Mouse (Mus musculus) limb, embryonic 12.5 days (tissue): ENCODE data around the gene Tm6sf1. TPM values are rescaled to one million over a fixed set of nuclear protein-coding genes. Genes with fewer than 3 reads are reported as not detected.

Experiments
- ATAC-seq: fragments of 200-750 bp; cut with Nextera tagmentation; 2 replicates; pipeline ENCODE4 v1.8.0; 2017; ENCODE audit warnings: low read depth, moderate TSS enrichment; ENCODE audit not compliant: insufficient number of reproducible peaks, insufficient read depth, low FRiP score, low TSS enrichment
- H3K27ac ChIP-seq: fragments of 300-500 bp; sonication (generic); 2 replicates; pipeline ENCODE4 v1.5.1; 2016; ENCODE audit warnings: mild to moderate bottlenecking, moderate library complexity
- H3K27me3 ChIP-seq: fragments of 300-500 bp; sonication (generic); 2 replicates; pipeline ENCODE4 v1.6.1; 2016; ENCODE audit warnings: mild to moderate bottlenecking, moderate library complexity
- H3K36me3 ChIP-seq: fragments of 300-500 bp; sonication (generic); 2 replicates; pipeline ENCODE4 v1.6.1; 2016; ENCODE audit warnings: mild to moderate bottlenecking, moderate library complexity
- H3K4me1 ChIP-seq: fragments of 300-500 bp; sonication (generic); replicated peaks from 2 replicates; pipeline ENCODE4 v1.6.1; 2016
- H3K4me2 ChIP-seq: fragments of 300-500 bp; sonication (generic); 2 replicates; pipeline ENCODE4 v1.6.1; 2016; ENCODE audit warnings: mild to moderate bottlenecking, moderate library complexity
- H3K4me3 ChIP-seq: fragments of 300-500 bp; sonication (generic); replicated peaks from 2 replicates; pipeline ENCODE4 v1.5.1; 2016; ENCODE audit warnings: mild to moderate bottlenecking
- H3K9ac ChIP-seq: fragments of 300-500 bp; sonication (generic); replicated peaks from 2 replicates; pipeline ENCODE4 v1.6.1; 2016; ENCODE audit warnings: mild to moderate bottlenecking, moderate library complexity
- H3K9me3 ChIP-seq: fragments of 300-500 bp; sonication (generic); 2 replicates; pipeline ENCODE4 v1.6.1; 2016; ENCODE audit warnings: mild to moderate bottlenecking, moderate library complexity
- WGBS: fragments of 180-500 bp; shearing (Covaris S2); methylation state at CpG from one replicate; pipeline ENCODE4 v1.1.7; 2016; 5-methylcytosine and 5-hydroxymethylcytosine counted together
- polyA plus RNA-seq: library from polyadenylated mRNA; unstranded; fragments of >200 nt; fragmentation: Nextera tagmentation; extraction: Ambion mirVana; gene quantifications from 2 replicates; pipeline ENCODE4 v1.2.1, GENCODE M21; 2016

The Tm6sf1 gene
- polyA plus RNA-seq, 1 experiment from 2014 or later: 16.1 TPM

- 81% methylated on average over 6 of the region's 6 CpGs for WGBS
- Histone ChIP-seq H3K27ac (no peak overlapping the region), H3K4me3 (no peak overlapping the region), H3K9me3 (0 out of 2 replicates have a peak, but pooled peaks cover 3% of the 10 kb centered on the region), H3K27me3 (no peaks in the 10 kb centered on the region), H3K9ac (no peak overlapping the region), H3K4me1 (peaks cover 21% of the 10 kb centered on the region), H3K36me3 (no peaks in the 10 kb centered on the region), H3K4me2 (no peak overlapping the region)
- ATAC-seq: no peak
These were observed 8.6 kb upstream of the Tm6sf1 start for GRCm38 (mm10) chr7:81850171-81850570.

GRCm38 (mm10) chr7:81851706-81852105 is 7.1 kb upstream of the Tm6sf1 start:
- H3K27ac ChIP-seq: no peak overlapping the region
- H3K4me2 ChIP-seq: no peak overlapping the region
- WGBS: 77% methylated on average over 3 of the region's 3 CpGs

GRCm38 (mm10) chr7:81854568-81855307 is 4.1 kb upstream of the Tm6sf1 start:
- no peak for ATAC-seq
- peaks cover 32% of the 10 kb centered on the region for H3K27me3 ChIP-seq
- no peaks in the 10 kb centered on the region for H3K36me3 ChIP-seq
- H3K9ac ChIP-seq: no peak overlapping the region
- H3K4me1 ChIP-seq: peaks cover 12% of the 10 kb centered on the region
- H3K27ac ChIP-seq: no peak overlapping the region
- 80% methylated on average over 8 of the region's 8 CpGs for WGBS
- no peak overlapping the region for H3K4me2 ChIP-seq
- no peaks in the 10 kb centered on the region for H3K9me3 ChIP-seq
- no peak overlapping the region for H3K4me3 ChIP-seq

More at GRCm38 (mm10) chr7:81851706-81852105, 7.1 kb upstream of the Tm6sf1 start:
- Histone ChIP-seq H3K36me3 (no peaks in the 10 kb centered on the region), H3K9me3 (0 out of 2 replicates have a peak, but pooled peaks cover 3% of the 10 kb centered on the region), H3K4me3 (no peak overlapping the region), H3K9ac (no peak overlapping the region), H3K27me3 (peaks cover 2% of the 10 kb centered on the region; the same call in 1 of the 2 replicates), H3K4me1 (peaks cover 14% of the 10 kb centered on the region)
- no peak for ATAC-seq

GRCm38 (mm10) chr7:81855694-81856093 is 3.1 kb upstream of the Tm6sf1 start, which contains the start of gene Gm10160:
Gm10160 (minus strand) TSS chr7:81855794.
- H3K4me2 ChIP-seq: no peak within 1 kb of the TSS
- H3K36me3 ChIP-seq: no peaks in the 10 kb centered on the region
- WGBS: 89% methylated on average over 1 of the region's 1 CpGs
- no peak within 1 kb of the TSS for H3K4me3 ChIP-seq
- H3K27me3 ChIP-seq: peaks cover 42% of the 10 kb centered on the region
- peaks cover 21% of the 10 kb centered on the region for H3K4me1 ChIP-seq
- ATAC-seq: no peak
- no peak within 1 kb of the TSS for H3K9ac ChIP-seq
- H3K27ac ChIP-seq: no peak within 1 kb of the TSS
- no peaks in the 10 kb centered on the region for H3K9me3 ChIP-seq

GRCm38 (mm10) chr7:81856221-81856620 is 2.6 kb upstream of the Tm6sf1 start:
- H3K9me3 ChIP-seq: no peaks in the 10 kb centered on the region
- no peak overlapping the region for H3K27ac ChIP-seq
- ATAC-seq: no peak
- no peak overlapping the region for H3K4me2 ChIP-seq
- no peak overlapping the region for H3K9ac ChIP-seq
- 62% methylated on average over 4 of the region's 4 CpGs for WGBS
- peaks cover 21% of the 10 kb centered on the region for H3K4me1 ChIP-seq
- H3K27me3 ChIP-seq: peaks cover 47% of the 10 kb centered on the region
- no peaks in the 10 kb centered on the region for H3K36me3 ChIP-seq
- no peak overlapping the region for H3K4me3 ChIP-seq

GRCm38 (mm10) chr7:81858236-81858635 is 565 bp upstream of the Tm6sf1 start:
- H3K36me3 ChIP-seq: no peaks in the 10 kb centered on the region
- whole genome bisulfite sequencing: 4% methylated on average over 9 of the region's 9 CpGs
- no peaks in the 10 kb centered on the region for H3K9me3 ChIP-seq
- peak overlapping the region; percentile 63; the same call in 1 of the 2 replicates for H3K4me3 ChIP-seq
- H3K27me3 ChIP-seq: peaks cover 55% of the 10 kb centered on the region
- no peak overlapping the region for H3K27ac ChIP-seq
- ATAC-seq: no peak
- H3K4me2 ChIP-seq: peak overlapping the region; percentile 98
- H3K4me1 ChIP-seq: peaks cover 23% of the 10 kb centered on the region
- H3K9ac ChIP-seq: no peak overlapping the region

- H3K36me3 ChIP-seq: no peaks in the 10 kb centered on the region
- no peak overlapping the region for H3K9ac ChIP-seq
- no peak for ATAC-seq
- H3K27me3 ChIP-seq: peaks cover 55% of the 10 kb centered on the region
- no peaks in the 10 kb centered on the region for H3K9me3 ChIP-seq
- 49% methylated on average over 11 of the region's 11 CpGs for WGBS
- H3K27ac ChIP-seq: no peak overlapping the region
- peaks cover 23% of the 10 kb centered on the region for H3K4me1 ChIP-seq
- H3K4me3 ChIP-seq: peak overlapping the region; percentile 63; the same call in 1 of the 2 replicates
- peak overlapping the region; percentile 98 for H3K4me2 ChIP-seq
These were observed 1.3 kb downstream of the Tm6sf1 start for GRCm38 (mm10) chr7:81860071-81860470.

GRCm38 (mm10) chr7:81860996-81861395 is 2.2 kb downstream of the Tm6sf1 start:
- Histone ChIP-seq H3K9me3 (no peaks in the 10 kb centered on the region), H3K27ac (no peak overlapping the region), H3K9ac (no peak overlapping the region), H3K4me3 (no peak overlapping the region), H3K27me3 (peaks cover 55% of the 10 kb centered on the region), H3K4me2 (peak overlapping the region; percentile 98; the same call in 1 of the 2 replicates), H3K36me3 (no peaks in the 10 kb centered on the region), H3K4me1 (peaks cover 23% of the 10 kb centered on the region)
- 75% methylated on average over 5 of the region's 5 CpGs for WGBS
- no peak for ATAC-seq

- ATAC-seq: no peak
- H3K4me1 ChIP-seq: peaks cover 23% of the 10 kb centered on the region
- H3K4me3 ChIP-seq: no peak overlapping the region
- H3K4me2 ChIP-seq: 0 out of 2 replicates have a peak overlapping the region, but pooled peaks have one; percentile 98
- H3K9ac ChIP-seq: no peak overlapping the region
- no peaks in the 10 kb centered on the region for H3K9me3 ChIP-seq
- 84% methylated on average over 2 of the region's 2 CpGs for WGBS
- H3K27ac ChIP-seq: no peak overlapping the region
- no peaks in the 10 kb centered on the region for H3K36me3 ChIP-seq
- H3K27me3 ChIP-seq: peaks cover 55% of the 10 kb centered on the region
These were observed 2.7 kb downstream of the Tm6sf1 start for GRCm38 (mm10) chr7:81861461-81861860.

GRCm38 (mm10) chr7:81861921-81862320 is 3.1 kb downstream of the Tm6sf1 start:
- H3K27ac ChIP-seq: no peak overlapping the region
- H3K27me3 ChIP-seq: peaks cover 50% of the 10 kb centered on the region
- no peak for ATAC-seq
- H3K4me2 ChIP-seq: no peak overlapping the region
- no peak overlapping the region for H3K4me3 ChIP-seq
- 63% methylated on average over 4 of the region's 4 CpGs for WGBS
- H3K4me1 ChIP-seq: peaks cover 23% of the 10 kb centered on the region
- no peak overlapping the region for H3K9ac ChIP-seq
- H3K9me3 ChIP-seq: no peaks in the 10 kb centered on the region
- no peaks in the 10 kb centered on the region for H3K36me3 ChIP-seq

GRCm38 (mm10) chr7:81862587-81863583 is 4.1 kb downstream of the Tm6sf1 start:
- no peaks in the 10 kb centered on the region for H3K36me3 ChIP-seq
- no peak overlapping the region for H3K4me2 ChIP-seq
- 75% methylated on average over 24 of the region's 24 CpGs for WGBS
- peaks cover 41% of the 10 kb centered on the region for H3K27me3 ChIP-seq
- H3K9ac ChIP-seq: no peak overlapping the region
- no peaks in the 10 kb centered on the region for H3K9me3 ChIP-seq
- peak overlapping the region; percentile 23; the same call in 1 of the 2 replicates for H3K27ac ChIP-seq
- H3K4me1 ChIP-seq: peaks cover 23% of the 10 kb centered on the region
- no peak for ATAC-seq
- H3K4me3 ChIP-seq: no peak overlapping the region
